Comparison of ENCODE assay signal across 7 mouse cellular contexts in genomic region chr12:116077855-116078366, GRCm38 (mm10). TPM values are rescaled to one million over a fixed set of nuclear protein-coding genes. Genes with fewer than 3 reads are reported as not detected.
A peak's percentile ranks its signal among the peaks of the same experiment; 100 is the strongest.
DNase-seq lines count a peak whose midpoint lies in the region; ATAC-seq and TF ChIP-seq lines count a peak whose summit lies in the region.

No protein-coding gene starts in this region.

- H3K9me3 ChIP-seq in lung, postnatal 0 days (ENCODE audit: low read length): no peaks in the 10 kb centered on the region
- no peaks in the 10 kb centered on the region for H3K9me3 ChIP-seq in forebrain, embryonic 13.5 days (replicated peaks)
- no peaks in the 10 kb centered on the region for H3K9me3 ChIP-seq in liver, embryonic 12.5 days (replicated peaks)
- H3K9me3 ChIP-seq in stomach, embryonic 16.5 days (replicated peaks; ENCODE audit: control insufficient read depth, low read length): no peaks in the 10 kb centered on the region

- no peak overlapping the region for H3K27ac ChIP-seq in lung, postnatal 0 days (ENCODE audit: low read length)
- no peak overlapping the region for H3K27ac ChIP-seq in forebrain, embryonic 13.5 days
- H3K27ac ChIP-seq in liver, embryonic 12.5 days: no peak overlapping the region
- H3K27ac ChIP-seq in stomach, embryonic 16.5 days (ENCODE audit: low read length): no peak overlapping the region; the same call in 1 of the 2 replicates

- H3K9ac ChIP-seq in lung, postnatal 0 days (replicated peaks; ENCODE audit: low read depth): peak overlapping the region; percentile 34
- H3K9ac ChIP-seq in forebrain, embryonic 13.5 days: peak overlapping the region; percentile 75
- H3K9ac ChIP-seq in liver, embryonic 12.5 days: peak overlapping the region; percentile 35; the same call in 1 of the 2 replicates
- H3K9ac ChIP-seq in stomach, embryonic 16.5 days (ENCODE audit: low read length): peak overlapping the region; percentile 82

- no peaks in the 10 kb centered on the region for H3K36me3 ChIP-seq in lung, postnatal 0 days (ENCODE audit: insufficient read depth, low read length)
- H3K36me3 ChIP-seq in forebrain, embryonic 13.5 days (ENCODE audit: poor library complexity, severe bottlenecking): no peaks in the 10 kb centered on the region
- H3K36me3 ChIP-seq in liver, embryonic 12.5 days: no peaks in the 10 kb centered on the region
- H3K36me3 ChIP-seq in stomach, embryonic 16.5 days (ENCODE audit: control insufficient read depth, insufficient read depth, low read length): no peaks in the 10 kb centered on the region

- no peak for TF ChIP-seq CTCF in lung, postnatal 0 days (IDR thresholded peaks at IDR 0.05)

- peak; percentile 23 for ATAC-seq in lung, postnatal 0 days
- no peak; the same call in 1 of the 2 replicates for ATAC-seq in forebrain, embryonic 13.5 days
- ATAC-seq in liver, embryonic 12.5 days: no peak; the same call in 1 of the 2 replicates
- ATAC-seq in stomach, embryonic 16.5 days (ENCODE audit: insufficient read depth, low FRiP score): peak; percentile 52
- no peak for ATAC-seq in monocyte, adult 5-6 weeks (replicated peaks; ENCODE audit: insufficient number of reproducible peaks, low FRiP score, low TSS enrichment, poor library complexity, severe bottlenecking)

- peak overlapping the region; percentile 87 for H3K4me2 ChIP-seq in lung, postnatal 0 days (replicated peaks; ENCODE audit: low read depth, low read length)
- peak overlapping the region; percentile 87 for H3K4me2 ChIP-seq in forebrain, embryonic 13.5 days
- H3K4me2 ChIP-seq in liver, embryonic 12.5 days: peak overlapping the region; percentile 71
- peak overlapping the region; percentile 87 for H3K4me2 ChIP-seq in stomach, embryonic 16.5 days (ENCODE audit: low read depth, low read length)

- peak overlapping the region; percentile 47 for H3K4me3 ChIP-seq in lung, postnatal 0 days (ENCODE audit: low read depth, low read length)
- H3K4me3 ChIP-seq in forebrain, embryonic 13.5 days: peak overlapping the region; percentile 64
- peak overlapping the region; percentile 52 for H3K4me3 ChIP-seq in liver, embryonic 12.5 days
- H3K4me3 ChIP-seq in stomach, embryonic 16.5 days (replicated peaks; ENCODE audit: low read length): peak overlapping the region; percentile 68

- H3K4me1 ChIP-seq in lung, postnatal 0 days (ENCODE audit: insufficient read depth, low read depth, low read length): no peaks in the 10 kb centered on the region
- 0 out of 2 replicates have a peak, but pooled peaks cover 3% of the 10 kb centered on the region for H3K4me1 ChIP-seq in forebrain, embryonic 13.5 days
- H3K4me1 ChIP-seq in liver, embryonic 12.5 days: 0 out of 2 replicates have a peak, but pooled peaks cover 4% of the 10 kb centered on the region
- peaks cover 6% of the 10 kb centered on the region; the same call in 1 of the 2 replicates for H3K4me1 ChIP-seq in stomach, embryonic 16.5 days (ENCODE audit: control insufficient read depth, insufficient read depth, low read length)

- peak; percentile 11 for DNase-seq in lung, postnatal 0 days (ENCODE audit: low spot score)
- DNase-seq in lung, postnatal 10 days: no peak
- DNase-seq in cerebellum, postnatal 25 days: no peak

- H3K27me3 ChIP-seq in lung, postnatal 0 days (replicated peaks; ENCODE audit: insufficient read depth, low read length): no peaks in the 10 kb centered on the region
- H3K27me3 ChIP-seq in forebrain, embryonic 13.5 days: peaks cover 11% of the 10 kb centered on the region; the same call in 1 of the 2 replicates
- peaks cover 43% of the 10 kb centered on the region for H3K27me3 ChIP-seq in liver, embryonic 12.5 days (replicated peaks)
- H3K27me3 ChIP-seq in stomach, embryonic 16.5 days (ENCODE audit: control insufficient read depth, insufficient read depth, low read length): no peaks in the 10 kb centered on the region

- no peak for TF ChIP-seq EP300 in lung, postnatal 0 days (IDR thresholded peaks at IDR 0.05)

- 5% methylated on average over 24 of the region's 24 CpGs for WGBS in lung, postnatal 0 days
- WGBS in forebrain, embryonic 13.5 days: 0% methylated on average over 24 of the region's 24 CpGs
- WGBS in liver, embryonic 12.5 days (ENCODE audit: insufficient replicate concordance): 1% methylated on average over 24 of the region's 24 CpGs
- under 1% methylated on average over 24 of the region's 24 CpGs for WGBS in stomach, embryonic 16.5 days

RNA-seq across cellular contexts. Expression of gene Vipr2, which starts 0.4 kb away (rescaled TPM):
- 4.6 and 4.8 TPM in 2 replicates for polyA plus RNA-seq in lung, postnatal 0 days (2015; fragmentation: Nextera tagmentation; extraction: Ambion mirVana)
- 0.94 and 1.1 TPM in 2 replicates for polyA plus RNA-seq in forebrain, embryonic 13.5 days (2015; fragmentation: Nextera tagmentation; extraction: Ambion mirVana)
- 0.27 and 0.38 TPM in 2 replicates for polyA plus RNA-seq in liver, embryonic 12.5 days (2016; fragmentation: Nextera tagmentation; extraction: Ambion mirVana)
- polyA plus RNA-seq in stomach, embryonic 16.5 days (2015; fragmentation: Nextera tagmentation; extraction: Ambion mirVana): 8.9 and 10.3 TPM in 2 replicates
- 0.49 TPM in 1 of 3 replicates, not detected in the others for total RNA-seq in monocyte, adult 5-6 weeks (2017)

RNA-seq across cellular contexts. Expression of gene Zfp386, which starts 30.4 kb away (rescaled TPM):
- 26.9 and 28.2 TPM in 2 replicates for polyA plus RNA-seq in lung, postnatal 0 days (2015; fragmentation: Nextera tagmentation; extraction: Ambion mirVana)
- 59.6 and 61.7 TPM in 2 replicates for polyA plus RNA-seq in forebrain, embryonic 13.5 days (2015; fragmentation: Nextera tagmentation; extraction: Ambion mirVana)
- polyA plus RNA-seq in liver, embryonic 12.5 days (2016; fragmentation: Nextera tagmentation; extraction: Ambion mirVana): 8.7 and 9.1 TPM in 2 replicates
- polyA plus RNA-seq in stomach, embryonic 16.5 days (2015; fragmentation: Nextera tagmentation; extraction: Ambion mirVana): 35.6 and 35.9 TPM in 2 replicates
- total RNA-seq in monocyte, adult 5-6 weeks (2017): 36.1 to 55.1 TPM (median 37.0 TPM) in 3 replicates

Comparison
In these comparisons a context has a peak if more than half of its experiments do, and no peak if none do; other contexts are left out.
1. ATAC-seq: peak in lung, postnatal 0 days (single experiment) and stomach, embryonic 16.5 days (single experiment); none in forebrain, embryonic 13.5 days (single experiment), liver, embryonic 12.5 days (single experiment) and monocyte, adult 5-6 weeks (single experiment).
2. Peak in every context shown above with its lines, with median percentiles within 50 percentile points of each other: H3K4me2 ChIP-seq, H3K4me3 ChIP-seq and H3K9ac ChIP-seq.